Mouse (Mus musculus): Measurements from ENCODE around the gene Hyal3. TPM values are rescaled to one million over a fixed set of nuclear protein-coding genes. Genes with fewer than 3 reads are reported as not detected.
"Not testable (repeated sequence)": the region's sequence is repeated elsewhere in the genome, so short reads cannot be mapped to it uniquely, and the experiment has no call there.

Gene Hyal3
- polyA plus RNA-seq, 1 experiment from 2014 or later, result 1.1 TPM

DNA sequence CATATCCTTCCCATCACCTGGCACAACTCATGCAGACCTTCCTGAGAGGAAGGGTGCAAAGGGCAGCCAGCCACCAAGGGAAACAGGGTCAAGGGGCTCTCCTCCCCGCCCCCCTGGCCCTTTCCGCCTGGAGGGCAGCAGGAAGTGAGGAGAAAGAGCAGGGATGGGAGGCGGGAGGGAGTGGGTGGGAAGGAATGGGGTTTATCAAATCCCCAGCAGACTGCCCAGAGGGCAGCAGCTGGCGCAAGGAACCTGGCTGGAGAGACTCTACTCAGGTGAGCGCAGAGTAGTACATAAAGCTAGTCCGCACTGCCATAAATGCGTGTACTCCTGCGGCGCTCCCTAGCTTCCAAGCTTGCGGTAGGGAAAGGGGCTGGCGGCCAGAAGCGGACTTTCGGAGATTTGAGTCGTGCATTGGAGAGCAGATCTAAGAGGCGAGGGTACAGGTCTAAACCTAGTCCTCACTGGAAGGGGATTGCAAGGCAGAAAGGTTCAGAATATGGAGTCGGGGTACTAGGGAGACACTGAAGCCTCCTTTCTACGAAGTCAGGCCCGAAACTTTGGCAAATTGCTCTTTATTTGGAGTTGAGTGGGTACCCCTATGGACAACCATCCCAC, 12.8 kb upstream of the Hyal3 start, which contains the start of gene Hyal2:
TSS of gene Hyal2 (plus strand) at position 244 of the 618 bp plus-strand sequence.
- peaks cover 61% of the 10 kb centered on the region for H3K4me1 ChIP-seq
- no peak for ATAC-seq (ENCODE audit: insufficient read depth, low FRiP score, low read depth)
- peak within 1 kb of the TSS; percentile 91 for H3K27ac ChIP-seq
- no peaks in the 10 kb centered on the region for H3K9me3 ChIP-seq
- H3K27me3 ChIP-seq (replicated peaks), result no peaks in the 10 kb centered on the region
- H3K36me3 ChIP-seq, result peaks cover 20% of the 10 kb centered on the region
- H3K4me3 ChIP-seq (replicated peaks), result peak within 1 kb of the TSS; percentile 85
- peak within 1 kb of the TSS; percentile 74 for H3K4me2 ChIP-seq
- H3K9ac ChIP-seq, result peak within 1 kb of the TSS; percentile 78
- 14% methylated on average over 18 of the region's 18 CpGs for WGBS

DNA sequence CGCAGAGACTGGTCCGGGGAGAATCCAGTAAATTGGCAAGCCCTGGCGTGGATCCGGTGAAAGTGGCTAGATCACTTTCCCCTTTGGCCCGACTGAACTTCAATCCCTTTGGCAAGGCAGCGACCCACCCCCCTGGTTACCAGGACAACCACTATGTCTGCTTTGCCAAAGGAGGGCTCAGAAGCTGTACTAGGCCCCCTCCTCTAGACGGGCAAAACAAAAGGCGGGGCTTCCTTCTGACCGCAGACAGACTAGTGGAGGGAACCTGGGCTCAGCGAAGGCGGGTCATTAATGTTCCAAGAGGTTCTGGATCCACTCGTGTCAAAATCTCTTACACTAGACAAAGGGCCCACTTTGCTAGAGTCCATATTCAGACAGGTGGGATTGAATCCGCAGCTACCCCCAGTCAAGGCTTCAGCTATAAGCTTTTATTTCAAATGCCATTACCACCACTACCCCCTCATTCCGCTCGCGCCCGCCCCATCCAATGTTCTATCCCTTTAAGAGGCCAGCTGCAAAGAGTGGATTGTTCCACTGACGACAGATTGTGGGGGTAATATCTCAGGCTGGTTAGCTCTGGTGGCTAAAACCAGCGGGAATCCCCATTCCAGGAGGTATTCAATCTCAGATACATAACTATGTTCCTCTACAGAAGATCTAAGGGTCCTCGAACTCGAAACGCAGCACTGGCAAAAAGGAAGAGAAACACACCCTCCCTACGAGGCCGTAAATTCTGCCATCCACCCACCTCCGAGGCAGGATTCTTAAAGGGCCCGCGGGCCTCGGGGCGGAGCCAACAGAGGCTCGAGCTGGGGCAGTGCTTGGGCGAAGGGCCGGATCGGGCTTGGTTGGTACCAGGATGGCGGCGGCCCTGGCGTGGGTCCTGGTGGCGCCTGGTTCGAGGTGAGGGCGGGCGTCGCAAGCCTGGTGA, 12.0 kb upstream of the Hyal3 start:
- WGBS, result under 1% methylated on average over 41 of the region's 41 CpGs
- Histone ChIP-seq H3K36me3 (peaks cover 25% of the 10 kb centered on the region), H3K9me3 (no peaks in the 10 kb centered on the region), H3K4me1 (peaks cover 57% of the 10 kb centered on the region), H3K9ac (peak overlapping the region; percentile 78), H3K4me3 (replicated peaks) (peak overlapping the region; percentile 85), H3K27me3 (replicated peaks) (no peaks in the 10 kb centered on the region), H3K4me2 (peak overlapping the region; percentile 74), H3K27ac (peak overlapping the region; percentile 91)
- ATAC-seq (ENCODE audit: insufficient read depth, low FRiP score, low read depth), result peak; percentile 79

DNA sequence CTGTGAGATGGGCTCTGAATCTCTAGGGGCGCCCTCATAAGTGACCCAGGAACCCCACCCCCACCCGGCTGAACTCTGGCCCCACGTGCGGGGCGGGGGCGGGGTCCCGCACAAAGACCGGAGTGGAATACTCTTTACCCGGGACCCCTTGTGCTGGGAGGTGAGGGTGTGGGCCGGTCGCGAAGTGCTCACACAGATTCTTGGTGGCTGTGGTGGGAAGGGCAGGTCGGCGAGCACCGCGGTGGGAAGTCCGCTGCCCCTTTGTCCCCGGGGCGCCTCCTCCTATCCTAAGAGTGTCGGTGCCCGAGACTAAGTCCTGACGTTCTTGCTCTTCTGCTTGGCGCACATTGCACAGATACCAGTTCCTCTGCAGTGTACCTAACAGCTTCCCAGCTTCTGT, 11.3 kb upstream of the Hyal3 start:
- peaks cover 51% of the 10 kb centered on the region for H3K4me1 ChIP-seq
- H3K36me3 ChIP-seq, result peaks cover 28% of the 10 kb centered on the region
- ATAC-seq (ENCODE audit: insufficient read depth, low FRiP score, low read depth), result peak; percentile 2; the same call in 1 of the 2 replicates

DNA sequence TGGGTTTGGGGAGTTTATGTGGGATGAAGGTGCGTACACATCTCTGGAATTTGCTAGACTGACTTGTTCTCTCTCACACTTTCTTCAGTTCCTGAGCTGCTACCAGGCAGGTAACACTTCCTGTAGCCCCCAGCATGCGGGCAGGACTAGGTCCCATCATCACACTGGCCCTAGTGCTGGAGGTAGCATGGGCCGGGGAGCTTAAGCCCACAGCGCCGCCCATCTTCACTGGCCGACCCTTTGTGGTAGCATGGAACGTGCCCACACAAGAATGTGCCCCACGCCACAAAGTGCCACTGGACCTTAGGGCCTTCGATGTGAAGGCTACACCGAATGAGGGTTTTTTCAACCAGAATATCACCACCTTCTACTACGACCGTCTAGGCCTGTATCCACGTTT, 10.6 kb upstream of the Hyal3 start:
- H3K27me3 ChIP-seq (replicated peaks), result no peaks in the 10 kb centered on the region
- H3K4me2 ChIP-seq, result peak overlapping the region; percentile 74
- 36% methylated on average over 13 of the region's 13 CpGs for WGBS
- peak overlapping the region; percentile 85 for H3K4me3 ChIP-seq (replicated peaks)
- peaks cover 26% of the 10 kb centered on the region for H3K36me3 ChIP-seq
- peak overlapping the region; percentile 91 for H3K27ac ChIP-seq
- no peaks in the 10 kb centered on the region for H3K9me3 ChIP-seq
- peak overlapping the region; percentile 78 for H3K9ac ChIP-seq
- no peak for ATAC-seq (ENCODE audit: insufficient read depth, low FRiP score, low read depth)
- H3K4me1 ChIP-seq, result peaks cover 49% of the 10 kb centered on the region

More for the DNA sequence above, 11.3 kb upstream of the Hyal3 start:
- under 1% methylated on average over 23 of the region's 23 CpGs for WGBS
- Histone ChIP-seq H3K9me3 (no peaks in the 10 kb centered on the region), H3K27me3 (replicated peaks) (no peaks in the 10 kb centered on the region), H3K27ac (peak overlapping the region; percentile 91), H3K4me2 (peak overlapping the region; percentile 74), H3K9ac (peak overlapping the region; percentile 78), H3K4me3 (replicated peaks) (peak overlapping the region; percentile 85)

DNA sequence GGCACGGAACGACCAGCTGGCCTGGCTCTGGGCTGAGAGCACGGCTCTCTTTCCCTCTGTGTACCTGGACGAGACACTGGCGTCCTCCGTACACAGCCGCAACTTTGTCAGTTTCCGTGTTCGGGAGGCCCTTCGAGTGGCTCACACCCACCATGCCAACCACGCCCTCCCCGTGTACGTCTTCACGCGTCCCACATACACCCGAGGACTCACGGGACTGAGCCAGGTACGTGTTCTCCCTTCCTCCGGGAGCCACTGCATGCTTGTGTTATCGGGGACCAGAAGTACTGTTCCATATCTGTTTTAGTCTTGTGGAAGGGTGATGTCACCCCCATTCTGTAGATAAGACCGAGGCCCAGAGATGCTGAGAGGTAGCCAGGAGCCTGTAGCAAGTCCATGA, 9.8 kb upstream of the Hyal3 start:
- H3K36me3 ChIP-seq, result peaks cover 22% of the 10 kb centered on the region
- 69% methylated on average over 21 of the region's 21 CpGs for WGBS
- no peaks in the 10 kb centered on the region for H3K27me3 ChIP-seq (replicated peaks)
- 0 out of 2 replicates have a peak, but pooled peaks have one; percentile 5 for ATAC-seq (ENCODE audit: insufficient read depth, low FRiP score, low read depth)
- peaks cover 52% of the 10 kb centered on the region for H3K4me1 ChIP-seq
- peak overlapping the region; percentile 33 for H3K27ac ChIP-seq
- no peaks in the 10 kb centered on the region for H3K9me3 ChIP-seq
- H3K4me3 ChIP-seq (replicated peaks), result peak overlapping the region; percentile 85
- H3K4me2 ChIP-seq, result peak overlapping the region; percentile 74
- H3K9ac ChIP-seq, result peak overlapping the region; percentile 78; the same call in 1 of the 2 replicates

DNA sequence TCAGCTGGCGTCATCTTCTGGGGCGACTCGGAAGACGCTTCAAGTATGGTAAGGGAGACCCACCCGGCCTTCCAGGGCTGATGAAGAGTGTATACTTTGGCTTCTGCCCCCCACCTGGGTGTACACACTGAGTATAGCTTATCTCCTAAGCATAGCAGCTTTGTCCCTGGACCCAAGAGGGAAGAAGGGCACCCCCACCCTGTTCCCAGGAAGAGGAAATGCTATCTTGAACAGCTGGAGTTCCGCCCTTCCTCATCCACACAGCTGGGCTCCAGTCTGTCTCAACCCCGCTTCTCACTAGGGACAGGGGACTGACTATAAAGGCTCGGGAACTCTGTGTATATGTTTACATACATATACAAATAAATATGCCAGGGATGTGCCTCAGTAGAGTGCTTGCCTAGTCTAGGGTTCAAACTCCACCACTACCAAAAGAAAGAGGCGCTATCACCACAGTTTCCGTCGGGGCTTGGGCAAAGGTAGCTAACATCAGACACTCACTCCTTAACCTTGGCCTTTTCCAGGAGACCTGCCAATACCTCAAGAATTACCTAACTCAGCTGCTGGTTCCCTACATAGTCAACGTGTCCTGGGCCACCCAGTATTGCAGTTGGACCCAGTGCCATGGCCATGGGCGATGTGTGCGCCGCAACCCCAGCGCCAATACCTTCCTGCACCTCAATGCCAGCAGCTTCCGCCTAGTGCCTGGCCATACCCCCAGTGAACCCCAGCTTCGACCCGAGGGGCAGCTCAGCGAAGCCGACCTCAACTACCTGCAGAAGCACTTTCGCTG, 8.9 kb upstream of the Hyal3 start:
- Histone ChIP-seq H3K9me3 (no peaks in the 10 kb centered on the region), H3K4me3 (replicated peaks) (peak overlapping the region; percentile 85; the same call in 1 of the 2 replicates), H3K36me3 (peaks cover 22% of the 10 kb centered on the region), H3K27ac (peak overlapping the region; percentile 33), H3K4me1 (peaks cover 54% of the 10 kb centered on the region), H3K4me2 (peak overlapping the region; percentile 74), H3K9ac (no peak overlapping the region), H3K27me3 (replicated peaks) (no peaks in the 10 kb centered on the region)
- 85% methylated on average over 22 of the region's 22 CpGs for WGBS
- no peak for ATAC-seq (ENCODE audit: insufficient read depth, low FRiP score, low read depth)

DNA sequence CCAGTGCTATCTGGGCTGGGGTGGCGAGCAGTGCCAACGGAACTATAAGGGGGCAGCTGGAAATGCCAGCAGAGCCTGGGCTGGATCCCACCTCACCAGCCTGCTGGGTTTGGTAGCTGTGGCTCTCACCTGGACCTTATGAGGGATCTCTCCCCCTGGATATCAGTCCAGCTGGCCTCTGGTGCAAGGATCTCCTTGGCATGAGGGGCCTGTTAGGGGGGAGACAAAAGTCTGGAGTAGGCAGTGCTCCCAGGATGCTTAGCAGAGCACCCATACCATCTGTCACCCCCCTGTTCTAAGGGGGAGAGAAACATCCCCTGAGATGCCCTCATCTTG, 8.3 kb upstream of the Hyal3 start:
- peaks cover 22% of the 10 kb centered on the region for H3K36me3 ChIP-seq
- peaks cover 54% of the 10 kb centered on the region for H3K4me1 ChIP-seq
- no peak overlapping the region for H3K4me3 ChIP-seq (replicated peaks)
- WGBS, result 92% methylated on average over 2 of the region's 2 CpGs
- no peak for ATAC-seq (ENCODE audit: insufficient read depth, low FRiP score, low read depth)
- H3K27me3 ChIP-seq (replicated peaks), result no peaks in the 10 kb centered on the region
- no peak overlapping the region for H3K4me2 ChIP-seq
- H3K27ac ChIP-seq, result no peak overlapping the region
- no peak overlapping the region for H3K9ac ChIP-seq
- no peaks in the 10 kb centered on the region for H3K9me3 ChIP-seq

DNA sequence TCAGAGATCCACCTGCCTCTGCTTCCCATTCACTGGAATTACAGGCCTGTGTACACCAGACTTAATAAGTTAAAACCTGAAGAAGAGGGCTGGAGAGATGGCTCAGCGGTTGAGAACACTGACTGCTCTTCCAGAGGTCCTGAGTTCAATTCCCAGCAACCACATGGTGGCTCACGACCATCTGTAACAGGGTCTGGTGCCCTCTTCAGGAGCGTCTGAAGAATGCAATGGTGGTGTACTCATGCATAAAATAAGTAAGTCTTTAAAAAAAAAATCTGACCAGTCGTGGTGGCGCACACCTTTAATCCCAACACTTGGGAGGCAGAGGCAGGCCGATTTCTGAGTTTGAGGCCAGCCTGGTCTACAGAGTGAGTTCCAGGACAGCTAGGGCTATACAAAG, 6.8 kb upstream of the Hyal3 start:
- H3K27me3 ChIP-seq (replicated peaks); H3K4me2 ChIP-seq; H3K9ac ChIP-seq; H3K27ac ChIP-seq; ATAC-seq (ENCODE audit: insufficient read depth, low FRiP score, low read depth); H3K9me3 ChIP-seq; H3K4me3 ChIP-seq (replicated peaks): not testable (repeated sequence)
- peaks cover 47% of the 10 kb centered on the region for H3K4me1 ChIP-seq
- 81% methylated on average over 6 of the region's 6 CpGs for WGBS
- peaks cover 22% of the 10 kb centered on the region for H3K36me3 ChIP-seq

DNA sequence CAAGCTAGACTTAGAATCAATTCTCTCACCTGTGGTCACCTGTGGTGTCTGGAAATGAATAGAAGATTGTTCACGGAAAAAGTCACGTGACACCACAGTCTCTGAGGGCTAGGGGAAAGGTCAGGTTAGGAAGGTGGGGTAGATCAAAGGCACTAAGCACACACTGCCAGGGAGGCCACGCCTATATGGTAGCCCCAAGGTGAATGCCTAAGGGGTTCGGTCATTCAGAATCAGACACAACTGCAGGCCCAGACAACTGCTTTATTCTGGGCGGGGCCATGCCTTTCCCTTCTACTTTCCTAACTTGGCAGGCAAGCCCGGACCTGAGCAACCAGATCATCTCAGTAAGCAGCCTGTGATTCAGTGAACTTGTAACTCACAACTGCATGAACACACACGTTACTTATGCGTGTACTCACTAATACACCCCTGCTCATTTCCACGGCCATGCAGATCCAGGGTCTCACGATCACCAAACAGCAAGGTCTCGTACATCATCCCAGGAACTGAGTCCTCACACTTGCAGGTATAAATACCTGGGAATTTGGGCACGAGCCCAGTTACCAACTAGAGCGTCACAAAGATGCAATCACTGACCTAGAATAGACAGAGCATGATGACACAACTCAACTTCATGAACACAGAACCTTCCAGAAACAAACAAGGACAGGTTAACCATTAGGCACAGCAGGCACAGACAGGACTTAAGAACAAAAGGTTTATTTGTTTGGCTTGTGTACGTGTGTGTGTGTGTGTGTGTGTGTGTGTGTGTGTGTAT, 4.8 kb upstream of the Hyal3 start:
- H3K27ac ChIP-seq, result peak overlapping the region; percentile 89
- no peaks in the 10 kb centered on the region for H3K9me3 ChIP-seq
- peaks cover 22% of the 10 kb centered on the region for H3K36me3 ChIP-seq
- no peak overlapping the region for H3K4me3 ChIP-seq (replicated peaks)
- H3K27me3 ChIP-seq (replicated peaks), result no peaks in the 10 kb centered on the region
- ATAC-seq (ENCODE audit: insufficient read depth, low FRiP score, low read depth), result peak; percentile 55
- H3K9ac ChIP-seq, result no peak overlapping the region
- WGBS, result 60% methylated on average over 14 of the region's 14 CpGs
- peaks cover 49% of the 10 kb centered on the region for H3K4me1 ChIP-seq
- peak overlapping the region; percentile 74 for H3K4me2 ChIP-seq

DNA sequence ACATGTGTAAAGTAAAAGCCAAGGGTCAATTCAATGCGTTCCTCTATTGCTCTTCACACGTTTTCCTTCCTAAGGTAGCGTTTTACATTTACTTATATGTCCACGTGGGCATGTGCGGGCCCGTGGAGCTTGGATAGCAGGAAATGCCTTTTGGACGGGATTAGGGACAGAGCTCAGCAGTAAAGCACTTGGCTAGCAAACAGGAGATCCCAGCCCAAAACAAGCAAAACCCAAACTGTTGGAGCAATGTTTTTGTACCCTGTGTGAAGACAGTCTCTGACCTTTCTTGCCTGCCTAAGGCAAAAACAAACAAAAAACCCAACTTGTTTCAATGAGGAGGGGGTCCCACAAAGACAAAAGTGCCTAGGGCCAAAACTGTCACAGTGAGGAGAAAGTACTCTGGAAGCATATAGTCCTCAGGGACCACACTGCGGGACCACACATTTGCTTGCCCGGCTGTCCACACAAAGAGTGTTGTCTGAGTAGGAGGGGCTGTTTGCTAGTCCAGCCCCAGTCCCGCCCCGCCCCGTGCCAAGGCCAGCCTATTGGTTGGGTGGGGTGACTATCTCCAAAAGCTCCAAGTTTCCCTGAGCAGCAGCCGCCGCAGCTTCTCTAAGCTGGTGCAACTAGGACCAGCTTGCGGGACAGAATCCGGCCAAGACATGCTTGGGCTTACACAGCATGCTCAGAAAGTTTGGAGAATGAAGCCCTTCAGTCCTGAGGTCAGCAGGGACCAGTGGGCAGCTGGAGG, 4.1 kb upstream of the Hyal3 start, which contains the start of gene Hyal1:
TSS of gene Hyal1 (plus strand) at position 571 of the 751 bp plus-strand sequence.
- no peaks in the 10 kb centered on the region for H3K27me3 ChIP-seq (replicated peaks)
- peaks cover 44% of the 10 kb centered on the region for H3K4me1 ChIP-seq
- H3K9ac ChIP-seq, result peak within 1 kb of the TSS; percentile 31; the same call in 1 of the 2 replicates
- no peaks in the 10 kb centered on the region for H3K9me3 ChIP-seq
- ATAC-seq (ENCODE audit: insufficient read depth, low FRiP score, low read depth), result peak; percentile 67
- WGBS, result 14% methylated on average over 16 of the region's 16 CpGs
- H3K27ac ChIP-seq, result peak within 1 kb of the TSS; percentile 89
- H3K36me3 ChIP-seq, result peaks cover 20% of the 10 kb centered on the region
- peak within 1 kb of the TSS; percentile 41 for H3K4me3 ChIP-seq (replicated peaks)
- peak within 1 kb of the TSS; percentile 74 for H3K4me2 ChIP-seq

Measured in stomach, embryonic 15.5 days (tissue).